Mouse (Mus musculus) mouse embryonic stem cell (cell line): ENCODE results near the gene Bcas3.

Experiments used
- in situ Hi-C, 2 experiments: fragments of 300-500 bp; cut with MboI; formaldehyde crosslinking; loops; 1 replicate in 1 of 2; 3 replicates in 1 of 2; pipeline ENCODE4 v1.14.3; 2019 to 2020; ENCODE audit warnings: low sequenced_read_pairs in 2 of 2, low pct_unique_long_range_greater_than_20kb in 1 of 2, mixed read lengths in 1 of 2; ENCODE audit not compliant: unreplicated experiment in 1 of 2

Bcas3 gene

GRCm38 (mm10) chr11:85352539-85353380 is at the start of gene Bcas3:
Gene Bcas3, plus strand, starts transcription at chr11:85353167.
- in situ Hi-C loops = no loop called here

GRCm38 (mm10) chr11:85306577-85307260 is 46.2 kb upstream of the Bcas3 start:
- in situ Hi-C loops = no loop called here

- in situ Hi-C loops = no loop called here
Observed at GRCm38 (mm10) chr11:85308799-85309198, 44.2 kb upstream of the Bcas3 start.

GRCm38 (mm10) chr11:85310407-85310712 is 42.6 kb upstream of the Bcas3 start:
- in situ Hi-C loops = no loop called here

- in situ Hi-C loops = no loop called here
Observed at GRCm38 (mm10) chr11:85310713-85311574, 42.0 kb upstream of the Bcas3 start, which contains the start of gene Ppm1d. Gene Ppm1d, plus strand, starts transcription at chr11:85311244.

GRCm38 (mm10) chr11:85311645-85312490 is 41.1 kb upstream of the Bcas3 start:
- in situ Hi-C loops = no loop called here

- in situ Hi-C loops = no loop called here
Observed at GRCm38 (mm10) chr11:85312818-85313217, 40.1 kb upstream of the Bcas3 start.

- in situ Hi-C loops = no loop called here
Observed at GRCm38 (mm10) chr11:85313361-85313760, 39.6 kb upstream of the Bcas3 start.

GRCm38 (mm10) chr11:85323567-85324330 is 29.2 kb upstream of the Bcas3 start:
- in situ Hi-C loops = no loop called here

- in situ Hi-C loops = no loop called here
Observed at GRCm38 (mm10) chr11:85328717-85329116, 24.2 kb upstream of the Bcas3 start.

GRCm38 (mm10) chr11:85329167-85329894 is 23.6 kb upstream of the Bcas3 start:
- in situ Hi-C loops = no loop called here

- in situ Hi-C loops = no loop called here
Observed at GRCm38 (mm10) chr11:85334778-85335177, 18.2 kb upstream of the Bcas3 start.

GRCm38 (mm10) chr11:85339173-85339831 is 13.7 kb upstream of the Bcas3 start:
- in situ Hi-C loops = no loop called here

- in situ Hi-C loops = no loop called here
Observed at GRCm38 (mm10) chr11:85340070-85340616, 12.8 kb upstream of the Bcas3 start.

- in situ Hi-C loops = no loop called here
Observed at GRCm38 (mm10) chr11:85353819-85354218, 852 bp downstream of the Bcas3 start.

- in situ Hi-C loops = no loop called here
Observed at GRCm38 (mm10) chr11:85359641-85360040, 6.7 kb downstream of the Bcas3 start.
